Mouse (Mus musculus) kidney, postnatal 0 days (tissue): ENCODE measurements around the gene Xpa. TPM values are rescaled to one million over a fixed set of nuclear protein-coding genes. Genes with fewer than 3 reads are reported as not detected.
A peak's percentile ranks its signal among the peaks of the same experiment; 100 is the strongest.

Experiments
- ATAC-seq: fragments of 200-750 bp; cut with Nextera tagmentation; replicated peaks from 2 replicates; pipeline ENCODE4 v1.8.0; 2017; ENCODE audit warnings: low read depth, moderate number of reproducible peaks, moderate TSS enrichment, moderate library complexity; ENCODE audit not compliant: low FRiP score
- DNase-seq: peaks from one replicate; pipeline ENCODE4 v3.0.0-alpha.2; 2016; ENCODE audit warnings: low spot score
- H3K27ac ChIP-seq: fragments of 300-500 bp; sonication (generic); 2 replicates; pipeline ENCODE4 v1.5.1; 2014; ENCODE audit warnings: mild to moderate bottlenecking
- H3K27me3 ChIP-seq: fragments of 300-500 bp; sonication (generic); 2 replicates; pipeline ENCODE4 v1.6.1; 2014; ENCODE audit warnings: low read length, mixed read lengths; ENCODE audit not compliant: insufficient read depth
- H3K36me3 ChIP-seq: fragments of 300-500 bp; sonication (generic); 2 replicates; pipeline ENCODE4 v1.6.1; 2014; ENCODE audit warnings: low read length, mixed read lengths; ENCODE audit not compliant: insufficient read depth
- H3K4me1 ChIP-seq: fragments of 300-500 bp; sonication (generic); replicated peaks from 2 replicates; pipeline ENCODE4 v1.6.1; 2014; ENCODE audit warnings: antibody characterized with exemption, low read length, mixed read lengths; ENCODE audit not compliant: insufficient read depth
- H3K4me2 ChIP-seq: fragments of 300-500 bp; sonication (generic); 2 replicates; pipeline ENCODE4 v1.6.1; 2014; ENCODE audit warnings: mild to moderate bottlenecking, low read length, moderate library complexity, mixed read lengths
- H3K4me3 ChIP-seq: fragments of 300-500 bp; sonication (generic); replicated peaks from 2 replicates; pipeline ENCODE4 v1.5.1; 2014; ENCODE audit warnings: low read depth, low read length
- H3K9ac ChIP-seq: fragments of 300-500 bp; sonication (generic); 2 replicates; pipeline ENCODE4 v1.6.1; 2014; ENCODE audit warnings: low read depth, low read length
- H3K9me3 ChIP-seq: fragments of 300-500 bp; sonication (generic); replicated peaks from 2 replicates; pipeline ENCODE4 v1.6.1; 2016; ENCODE audit warnings: low read length, inconsistent platforms, mixed read lengths
- CTCF ChIP-seq: IDR thresholded peaks from 2 replicates; pipeline ENCODE4 v1.5.1; 2016; ENCODE audit warnings: antibody characterized with exemption, low read depth, mild to moderate bottlenecking, moderate library complexity
- WGBS: fragments of 180-500 bp; shearing (Covaris S2); extraction: QIAGEN DNeasy Blood & Tissue Kit; methylation state at CpG from one replicate; pipeline ENCODE4 v1.1.7; 2014; 5-methylcytosine and 5-hydroxymethylcytosine counted together
- polyA plus RNA-seq: library from polyadenylated mRNA; unstranded; fragments of >200 nt; fragmentation: Nextera tagmentation; extraction: Ambion mirVana; gene quantifications from 2 replicates; pipeline ENCODE4 v1.2.1, GENCODE M21; 2015

Gene Xpa
- polyA plus RNA-seq, 1 experiment from 2014 or later, result 31.9 TPM

GRCm38 (mm10) chr4:46120767-46121166, 75.3 kb downstream of the Xpa start:
- Histone ChIP-seq H3K4me2 (no peak overlapping the region), H3K4me3 (no peak overlapping the region), H3K36me3 (peaks cover 62% of the 10 kb centered on the region), H3K4me1 (no peaks in the 10 kb centered on the region), H3K9me3 (no peaks in the 10 kb centered on the region), H3K9ac (no peak overlapping the region), H3K27ac (no peak overlapping the region), H3K27me3 (no peaks in the 10 kb centered on the region)
- no peak for ATAC-seq
- WGBS, result 76% methylated on average over 3 of the region's 3 CpGs
- no peak for DNase-seq
- TF ChIP-seq CTCF, result no peak

- Histone ChIP-seq H3K36me3 (peaks cover 67% of the 10 kb centered on the region), H3K27me3 (no peaks in the 10 kb centered on the region)
- peak; percentile 21; the same call in 1 of the 2 replicates for ATAC-seq
Measured at GRCm38 (mm10) chr4:46119514-46120094, 76.5 kb downstream of the Xpa start.

DNA sequence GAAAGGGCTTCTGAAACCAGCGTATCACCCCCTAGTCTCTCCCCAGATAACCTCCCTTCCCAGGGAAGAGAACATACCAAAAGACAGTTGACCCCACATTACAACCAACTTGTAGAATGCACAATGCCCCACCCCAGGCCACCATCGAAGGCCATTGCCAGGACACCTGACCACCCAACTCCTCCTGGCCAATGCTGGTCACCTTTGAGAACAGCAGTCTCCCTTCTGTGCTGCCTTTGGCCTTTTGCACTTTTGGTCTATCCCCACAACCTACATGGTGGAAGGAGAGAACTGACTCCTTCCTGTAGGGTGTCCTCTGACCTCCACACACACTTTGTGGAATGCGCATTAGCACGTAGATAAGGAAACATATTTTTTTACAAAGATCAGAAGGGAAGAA, 78.6 kb downstream of the Xpa start:
- no peak for DNase-seq
- Histone ChIP-seq H3K36me3 (peaks cover 65% of the 10 kb centered on the region), H3K4me3 (no peak overlapping the region), H3K4me1 (no peaks in the 10 kb centered on the region), H3K4me2 (no peak overlapping the region), H3K9ac (no peak overlapping the region), H3K9me3 (no peaks in the 10 kb centered on the region), H3K27me3 (no peaks in the 10 kb centered on the region), H3K27ac (no peak overlapping the region)
- no peak for TF ChIP-seq CTCF
- WGBS, result 92% methylated on average over 4 of the region's 4 CpGs
- no peak for ATAC-seq

More at GRCm38 (mm10) chr4:46119514-46120094, 76.5 kb downstream of the Xpa start:
- H3K9ac ChIP-seq, result no peak overlapping the region
- no peak for DNase-seq
- no peaks in the 10 kb centered on the region for H3K9me3 ChIP-seq
- 72% methylated on average over 14 of the region's 14 CpGs for WGBS
- H3K4me2 ChIP-seq, result no peak overlapping the region
- peak; percentile 30; the same call in 1 of the 2 replicates for TF ChIP-seq CTCF
- no peak overlapping the region for H3K27ac ChIP-seq
- no peaks in the 10 kb centered on the region for H3K4me1 ChIP-seq
- no peak overlapping the region for H3K4me3 ChIP-seq

DNA sequence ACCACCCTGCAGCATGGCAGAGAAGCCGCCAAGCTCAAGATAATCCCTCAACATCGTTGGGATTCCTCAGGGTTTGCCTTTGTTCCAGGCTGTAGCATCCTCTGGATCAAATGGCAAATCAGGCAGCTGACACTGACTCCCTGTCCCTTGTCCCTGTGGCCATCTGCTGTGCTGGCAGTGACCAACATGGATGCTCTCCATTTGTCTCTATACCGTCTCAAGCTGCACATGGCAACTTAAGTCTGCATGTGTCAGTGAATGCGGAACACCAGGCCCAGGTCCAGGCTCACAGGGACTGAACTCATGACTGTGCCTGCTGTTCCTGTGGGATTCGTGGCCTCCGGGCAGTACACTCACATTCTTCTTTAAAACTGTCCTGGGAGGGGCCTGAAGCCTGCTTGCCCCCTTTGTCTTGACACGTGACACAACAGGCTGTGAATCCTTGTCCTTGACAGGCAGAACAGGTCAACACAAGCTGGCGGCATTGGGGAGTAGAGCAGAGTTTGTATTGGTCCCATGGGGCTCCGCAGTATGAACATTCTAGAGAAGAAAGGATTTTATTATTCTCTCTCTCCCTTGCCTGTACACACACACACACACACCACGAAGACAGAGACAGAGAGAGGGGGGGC, 79.5 kb downstream of the Xpa start:
- Histone ChIP-seq H3K4me1 (no peaks in the 10 kb centered on the region), H3K27me3 (no peaks in the 10 kb centered on the region), H3K4me2 (no peak overlapping the region), H3K9ac (no peak overlapping the region), H3K4me3 (no peak overlapping the region), H3K27ac (no peak overlapping the region), H3K36me3 (peaks cover 62% of the 10 kb centered on the region), H3K9me3 (no peaks in the 10 kb centered on the region)
- WGBS, result 73% methylated on average over 10 of the region's 10 CpGs
- TF ChIP-seq CTCF, result no peak
- ATAC-seq (no peak), DNase-seq (no peak)

DNA sequence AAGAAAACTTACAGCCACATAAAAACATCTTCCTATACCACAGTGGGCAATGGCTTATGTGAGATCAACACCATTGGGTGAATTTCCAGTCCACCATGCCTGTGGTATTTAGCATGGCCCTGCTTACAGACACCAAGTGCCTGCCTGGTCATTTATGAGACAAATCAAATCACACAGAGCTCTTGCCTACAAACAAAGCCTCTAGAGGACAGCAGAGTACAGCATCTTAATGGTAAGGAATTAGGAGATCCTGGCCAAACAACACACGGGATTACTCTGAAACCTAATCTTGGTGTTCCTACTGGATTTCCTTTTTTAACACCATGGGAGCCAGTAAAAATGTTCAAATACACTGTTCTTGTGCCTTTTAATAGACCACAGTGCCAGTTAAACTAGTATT, 80.8 kb downstream of the Xpa start:
- 38% methylated on average over 1 of the region's 1 CpGs for WGBS
- ATAC-seq (no peak), DNase-seq (no peak)
- no peaks in the 10 kb centered on the region for H3K4me1 ChIP-seq
- H3K4me2 ChIP-seq, result no peak overlapping the region
- no peaks in the 10 kb centered on the region for H3K27me3 ChIP-seq
- H3K9ac ChIP-seq, result no peak overlapping the region
- H3K4me3 ChIP-seq, result no peak overlapping the region
- H3K9me3 ChIP-seq, result no peaks in the 10 kb centered on the region
- H3K36me3 ChIP-seq, result peaks cover 57% of the 10 kb centered on the region
- H3K27ac ChIP-seq, result no peak overlapping the region
- TF ChIP-seq CTCF, result peak; percentile 26; the same call in 1 of the 2 replicates

- no peaks in the 10 kb centered on the region for H3K4me1 ChIP-seq
- 36% methylated on average over 3 of the region's 3 CpGs for WGBS
- no peak overlapping the region for H3K9ac ChIP-seq
- H3K4me2 ChIP-seq, result no peak overlapping the region
- no peak for DNase-seq
- no peak for ATAC-seq
- no peaks in the 10 kb centered on the region for H3K27me3 ChIP-seq
- H3K36me3 ChIP-seq, result peaks cover 21% of the 10 kb centered on the region
- no peak overlapping the region for H3K27ac ChIP-seq
- no peak for TF ChIP-seq CTCF
- no peaks in the 10 kb centered on the region for H3K9me3 ChIP-seq
- H3K4me3 ChIP-seq, result no peak overlapping the region
Measured at GRCm38 (mm10) chr4:46111361-46111760, 84.8 kb downstream of the Xpa start.

DNA sequence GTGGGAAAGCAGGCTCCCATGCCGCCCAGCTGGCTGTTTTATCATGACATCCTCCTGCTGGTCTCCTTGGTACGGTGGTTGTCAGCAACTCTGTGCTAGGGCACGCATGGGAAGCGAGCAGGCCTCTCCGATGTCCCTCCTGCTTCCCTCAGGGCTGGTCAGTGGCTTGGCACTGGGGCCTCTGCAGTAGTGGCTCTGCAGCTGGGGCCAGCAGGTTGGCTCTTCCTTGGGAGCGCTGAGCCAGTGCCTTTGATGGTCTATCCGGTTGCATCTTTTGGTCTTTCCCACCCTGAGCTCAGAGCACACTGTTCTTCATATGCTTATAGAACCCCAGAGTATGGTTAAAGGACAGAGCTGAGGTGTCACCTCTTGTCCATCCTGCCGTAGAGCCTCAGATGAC, 86.0 kb downstream of the Xpa start:
- Histone ChIP-seq H3K27me3 (no peaks in the 10 kb centered on the region), H3K4me3 (no peak overlapping the region), H3K4me2 (no peak overlapping the region), H3K4me1 (no peaks in the 10 kb centered on the region), H3K27ac (no peak overlapping the region), H3K9ac (no peak overlapping the region), H3K36me3 (peaks cover 12% of the 10 kb centered on the region), H3K9me3 (no peaks in the 10 kb centered on the region)
- TF ChIP-seq CTCF, result no peak
- 62% methylated on average over 8 of the region's 8 CpGs for WGBS
- ATAC-seq (no peak), DNase-seq (no peak)

Other genes starting within 250 kb of the Xpa start
- gene Tdrd7, start 231.0 kb downstream of the Xpa start, polyA plus RNA-seq, result 22.9 and 25.1 TPM in 2 replicates
- 5.5 and 6.5 TPM in 2 replicates for gene Tmod1, start 157.4 kb downstream of the Xpa start, polyA plus RNA-seq
- 48.2 and 53.9 TPM in 2 replicates for gene Ncbp1, start 57.7 kb downstream of the Xpa start, polyA plus RNA-seq
- 23.5 and 25.7 TPM in 2 replicates for gene Tstd2, start 57.6 kb downstream of the Xpa start, polyA plus RNA-seq
- not detected in 2 replicates for gene Foxe1, start 147.3 kb upstream of the Xpa start, polyA plus RNA-seq
- gene Trmo, start 193.1 kb upstream of the Xpa start, polyA plus RNA-seq, result 9.6 and 10.1 TPM in 2 replicates
- 0.11 and 0.15 TPM in 2 replicates for gene Hemgn, start 217.2 kb upstream of the Xpa start, polyA plus RNA-seq